Mouse (Mus musculus) hindbrain, embryonic 12.5 days (tissue): ENCODE measurements at regions not wholly inside any gene's neighbourhood (a gene's known extent, or its start where the extent isn't known, plus 50 kb on each side); places are given as distances from the start of the nearest gene placed in this dataset.

Source experiments
- ATAC-seq: fragments of 200-750 bp; cut with Nextera tagmentation; 2 replicates; pipeline ENCODE4 v1.8.0; 2017; ENCODE audit warnings: moderate TSS enrichment; ENCODE audit not compliant: low FRiP score
- H3K27ac ChIP-seq: fragments of 300-500 bp; sonication (generic); 2 replicates; pipeline ENCODE4 v1.5.1; 2016; ENCODE audit warnings: mild to moderate bottlenecking
- H3K27me3 ChIP-seq: fragments of 300-500 bp; sonication (generic); 2 replicates; pipeline ENCODE4 v1.6.1; 2016; ENCODE audit warnings: mild to moderate bottlenecking
- H3K36me3 ChIP-seq: fragments of 300-500 bp; sonication (generic); 2 replicates; pipeline ENCODE4 v1.6.1; 2016; ENCODE audit warnings: mild to moderate bottlenecking
- H3K4me1 ChIP-seq: fragments of 300-500 bp; sonication (generic); 2 replicates; pipeline ENCODE4 v1.6.1; 2016
- H3K4me2 ChIP-seq: fragments of 300-500 bp; sonication (generic); replicated peaks from 2 replicates; pipeline ENCODE4 v1.6.1; 2016; ENCODE audit warnings: mild to moderate bottlenecking
- H3K4me3 ChIP-seq: fragments of 300-500 bp; sonication (generic); 2 replicates; pipeline ENCODE4 v1.5.1; 2016; ENCODE audit warnings: mild to moderate bottlenecking
- H3K9ac ChIP-seq: fragments of 300-500 bp; sonication (generic); 2 replicates; pipeline ENCODE4 v1.6.1; 2016; ENCODE audit warnings: mild to moderate bottlenecking, moderate library complexity
- H3K9me3 ChIP-seq: fragments of 300-500 bp; sonication (generic); replicated peaks from 2 replicates; pipeline ENCODE4 v1.6.1; 2016; ENCODE audit warnings: mild to moderate bottlenecking
- WGBS: fragments of 180-500 bp; shearing (Covaris S2); methylation state at CpG from one replicate; pipeline ENCODE4 v1.1.7; 2016; 5-methylcytosine and 5-hydroxymethylcytosine counted together

- 60% methylated on average over 5 of the region's 5 CpGs for WGBS
These were observed 256.5 kb upstream of the Gm10192 start for GRCm38 (mm10) chr4:97439288-97440029.

GRCm38 (mm10) chr4:97432681-97433080 lies 249.7 kb upstream of the Gm10192 start:
- H3K36me3 ChIP-seq = no peaks in the 10 kb centered on the region
- H3K4me3 ChIP-seq = no peak overlapping the region
- WGBS = 83% methylated on average over 1 of the region's 1 CpGs
- no peaks in the 10 kb centered on the region for H3K27me3 ChIP-seq
- no peak overlapping the region for H3K9ac ChIP-seq
- H3K9me3 ChIP-seq = no peaks in the 10 kb centered on the region
- no peak overlapping the region for H3K4me2 ChIP-seq
- H3K27ac ChIP-seq = no peak overlapping the region
- no peak for ATAC-seq
- 0 out of 2 replicates have a peak, but pooled peaks cover 3% of the 10 kb centered on the region for H3K4me1 ChIP-seq

More at GRCm38 (mm10) chr4:97439288-97440029, 256.5 kb upstream of the Gm10192 start:
- Histone ChIP-seq H3K4me1 (no peaks in the 10 kb centered on the region), H3K4me2 (no peak overlapping the region), H3K9me3 (no peaks in the 10 kb centered on the region), H3K27ac (no peak overlapping the region), H3K27me3 (no peaks in the 10 kb centered on the region), H3K4me3 (no peak overlapping the region), H3K36me3 (no peaks in the 10 kb centered on the region), H3K9ac (no peak overlapping the region)
- no peak for ATAC-seq

- Histone ChIP-seq H3K4me1 (0 out of 2 replicates have a peak, but pooled peaks cover 3% of the 10 kb centered on the region), H3K4me2 (no peak overlapping the region), H3K9ac (no peak overlapping the region), H3K36me3 (no peaks in the 10 kb centered on the region), H3K4me3 (no peak overlapping the region), H3K27me3 (no peaks in the 10 kb centered on the region), H3K9me3 (no peaks in the 10 kb centered on the region), H3K27ac (no peak overlapping the region)
- ATAC-seq = no peak
- 78% methylated on average over 1 of the region's 1 CpGs for WGBS
These were observed 249.1 kb upstream of the Gm10192 start for GRCm38 (mm10) chr4:97432094-97432493.

GRCm38 (mm10) chr4:97431239-97431638 lies 248.3 kb upstream of the Gm10192 start:
- no peak overlapping the region for H3K9ac ChIP-seq
- no peak overlapping the region for H3K4me2 ChIP-seq
- no peak overlapping the region for H3K27ac ChIP-seq
- H3K36me3 ChIP-seq = no peaks in the 10 kb centered on the region
- H3K4me3 ChIP-seq = no peak overlapping the region
- ATAC-seq = no peak
- 44% methylated on average over 2 of the region's 2 CpGs for WGBS
- no peaks in the 10 kb centered on the region for H3K27me3 ChIP-seq
- no peaks in the 10 kb centered on the region for H3K9me3 ChIP-seq
- H3K4me1 ChIP-seq = 0 out of 2 replicates have a peak, but pooled peaks cover 3% of the 10 kb centered on the region

GRCm38 (mm10) chr4:97419845-97420244 lies 236.9 kb upstream of the Gm10192 start:
- Histone ChIP-seq H3K4me3 (no peak overlapping the region), H3K9me3 (no peaks in the 10 kb centered on the region), H3K4me2 (no peak overlapping the region), H3K4me1 (0 out of 2 replicates have a peak, but pooled peaks cover 5% of the 10 kb centered on the region), H3K36me3 (no peaks in the 10 kb centered on the region), H3K27me3 (no peaks in the 10 kb centered on the region), H3K9ac (no peak overlapping the region), H3K27ac (no peak overlapping the region)
- ATAC-seq = no peak
- WGBS = 90% methylated on average over 1 of the region's 1 CpGs

- peak; percentile 88 for ATAC-seq
- 14% methylated on average over 5 of the region's 5 CpGs for WGBS
- Histone ChIP-seq H3K36me3 (no peaks in the 10 kb centered on the region), H3K9ac (no peak overlapping the region), H3K4me2 (no peak overlapping the region), H3K27me3 (no peaks in the 10 kb centered on the region), H3K4me1 (0 out of 2 replicates have a peak, but pooled peaks cover 5% of the 10 kb centered on the region), H3K9me3 (no peaks in the 10 kb centered on the region), H3K27ac (peak overlapping the region; percentile 48; the same call in 1 of the 2 replicates), H3K4me3 (no peak overlapping the region)
These were observed 235.7 kb upstream of the Gm10192 start for GRCm38 (mm10) chr4:97418616-97419015.

GRCm38 (mm10) chr4:97417943-97418342 lies 235.0 kb upstream of the Gm10192 start:
- Histone ChIP-seq H3K9ac (no peak overlapping the region), H3K27me3 (no peaks in the 10 kb centered on the region), H3K27ac (no peak overlapping the region), H3K4me2 (no peak overlapping the region), H3K36me3 (no peaks in the 10 kb centered on the region), H3K4me3 (no peak overlapping the region), H3K4me1 (0 out of 2 replicates have a peak, but pooled peaks cover 5% of the 10 kb centered on the region), H3K9me3 (no peaks in the 10 kb centered on the region)
- ATAC-seq = no peak

GRCm38 (mm10) chr4:97408633-97409296 lies 225.8 kb upstream of the Gm10192 start:
- Histone ChIP-seq H3K9me3 (no peaks in the 10 kb centered on the region), H3K4me1 (peaks cover 4% of the 10 kb centered on the region), H3K36me3 (no peaks in the 10 kb centered on the region), H3K27me3 (no peaks in the 10 kb centered on the region), H3K27ac (no peak overlapping the region), H3K4me2 (no peak overlapping the region), H3K4me3 (no peak overlapping the region), H3K9ac (no peak overlapping the region)
- ATAC-seq = peak; percentile 86
- WGBS = 49% methylated on average over 7 of the region's 7 CpGs

GRCm38 (mm10) chr4:97394697-97395280 lies 211.8 kb upstream of the Gm10192 start:
- 89% methylated on average over 3 of the region's 3 CpGs for WGBS
- H3K27me3 ChIP-seq = no peaks in the 10 kb centered on the region
- no peak overlapping the region for H3K9ac ChIP-seq
- no peak overlapping the region for H3K4me3 ChIP-seq
- H3K9me3 ChIP-seq = no peaks in the 10 kb centered on the region
- no peak for ATAC-seq
- H3K4me1 ChIP-seq = no peaks in the 10 kb centered on the region
- no peaks in the 10 kb centered on the region for H3K36me3 ChIP-seq
- H3K27ac ChIP-seq = no peak overlapping the region
- H3K4me2 ChIP-seq = no peak overlapping the region

- no peak overlapping the region for H3K9ac ChIP-seq
- no peaks in the 10 kb centered on the region; the same call in none of the 2 replicates for H3K4me1 ChIP-seq
- H3K36me3 ChIP-seq = no peaks in the 10 kb centered on the region
- no peak overlapping the region for H3K27ac ChIP-seq
- WGBS = 68% methylated on average over 3 of the region's 3 CpGs
- no peaks in the 10 kb centered on the region for H3K27me3 ChIP-seq
- no peak overlapping the region for H3K4me2 ChIP-seq
- no peaks in the 10 kb centered on the region for H3K9me3 ChIP-seq
- ATAC-seq = no peak
- no peak overlapping the region for H3K4me3 ChIP-seq
These were observed 198.1 kb upstream of the Gm10192 start for GRCm38 (mm10) chr4:97381084-97381483.

GRCm38 (mm10) chr4:97377593-97378542 lies 194.9 kb upstream of the Gm10192 start:
- Histone ChIP-seq H3K36me3 (no peaks in the 10 kb centered on the region), H3K27ac (no peak overlapping the region), H3K4me3 (no peak overlapping the region), H3K4me2 (no peak overlapping the region), H3K4me1 (no peaks in the 10 kb centered on the region; the same call in none of the 2 replicates), H3K9ac (no peak overlapping the region), H3K9me3 (no peaks in the 10 kb centered on the region), H3K27me3 (no peaks in the 10 kb centered on the region)
- peak; percentile 43 for ATAC-seq
- WGBS = 30% methylated on average over 8 of the region's 8 CpGs
